Mouse (Mus musculus) thymus, postnatal 0 days (tissue): ENCODE measurements around the gene Dolpp1. TPM values are rescaled to one million over a fixed set of nuclear protein-coding genes. Genes with fewer than 3 reads are reported as not detected.

ENCODE experiments used
- DNase-seq: peaks from one replicate; pipeline ENCODE4 v3.0.0-alpha.2; 2015; ENCODE audit warnings: low spot score
- polyA plus RNA-seq: library from polyadenylated mRNA; unstranded; fragments of >200 nt; fragmentation: Nextera tagmentation; extraction: Ambion mirVana; gene quantifications from 2 replicates; pipeline ENCODE4 v1.2.1, GENCODE M21; 2015

Dolpp1 gene
- 27.8 and 28.1 TPM in 2 replicates for polyA plus RNA-seq

GRCm38 (mm10) chr2:30392114-30392576 is at the start of gene Dolpp1:
Gene Dolpp1 (plus strand): TSS chr2:30392254.
- peak; percentile 98 for DNase-seq

DNA sequence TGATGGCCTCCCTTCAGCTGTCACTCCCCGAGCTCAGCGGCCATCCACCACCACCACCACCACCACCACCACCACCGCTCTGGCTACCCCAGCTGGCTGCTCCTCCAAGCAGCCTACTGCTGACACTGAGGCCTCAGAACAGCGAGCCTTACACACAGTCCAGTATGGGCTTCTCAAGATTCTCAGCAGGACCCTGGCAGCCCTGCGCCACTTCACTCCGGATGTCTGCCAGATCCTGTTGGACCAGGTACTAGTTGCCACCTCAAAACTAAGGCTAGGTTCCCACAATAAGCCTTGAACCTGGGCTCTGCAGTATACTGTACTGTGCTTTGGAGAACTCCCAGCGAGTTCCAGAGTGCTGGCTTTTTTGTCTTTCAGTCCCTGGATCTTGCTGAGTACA is 49.5 kb upstream of the Dolpp1 start:
- DNase-seq: no peak

- no peak for DNase-seq
Observed at GRCm38 (mm10) chr2:30343601-30344137, 48.4 kb upstream of the Dolpp1 start.

DNA sequence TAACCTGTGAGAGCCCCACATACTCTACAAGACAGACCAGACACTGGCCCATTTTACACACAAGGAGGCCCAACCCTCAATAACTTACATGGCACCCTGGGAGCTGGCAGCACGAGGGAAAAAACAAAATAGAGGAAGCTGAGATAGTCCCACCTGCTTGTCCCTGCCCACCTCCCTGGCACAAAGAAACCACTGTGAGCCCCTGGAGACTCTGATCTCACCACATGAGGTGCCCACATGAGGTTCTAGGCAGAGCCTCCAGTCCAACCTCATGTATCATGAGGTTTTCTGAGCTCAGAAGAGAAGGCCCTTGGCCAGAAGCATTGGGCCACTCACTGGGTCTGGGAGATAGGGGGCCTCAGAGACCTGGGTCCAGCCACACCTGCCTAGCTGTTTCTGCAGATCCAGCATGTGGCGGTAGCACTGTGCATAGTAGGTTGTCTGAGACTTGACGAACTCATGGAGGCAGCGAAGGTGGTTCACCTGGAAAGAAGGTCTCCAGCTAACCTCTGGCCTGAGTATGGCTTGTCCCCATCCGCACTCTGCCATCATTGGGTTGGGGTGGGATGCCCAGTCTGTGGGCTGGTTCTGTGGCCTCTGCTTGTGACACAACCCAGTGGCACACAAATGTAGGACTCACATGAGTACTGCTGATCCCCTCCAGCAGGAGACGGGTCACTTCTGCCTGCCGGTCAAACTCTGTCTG is 45.9 kb upstream of the Dolpp1 start:
- no peak for DNase-seq

- no peak for DNase-seq
Observed at GRCm38 (mm10) chr2:30349196-30349595, 42.9 kb upstream of the Dolpp1 start.

DNA sequence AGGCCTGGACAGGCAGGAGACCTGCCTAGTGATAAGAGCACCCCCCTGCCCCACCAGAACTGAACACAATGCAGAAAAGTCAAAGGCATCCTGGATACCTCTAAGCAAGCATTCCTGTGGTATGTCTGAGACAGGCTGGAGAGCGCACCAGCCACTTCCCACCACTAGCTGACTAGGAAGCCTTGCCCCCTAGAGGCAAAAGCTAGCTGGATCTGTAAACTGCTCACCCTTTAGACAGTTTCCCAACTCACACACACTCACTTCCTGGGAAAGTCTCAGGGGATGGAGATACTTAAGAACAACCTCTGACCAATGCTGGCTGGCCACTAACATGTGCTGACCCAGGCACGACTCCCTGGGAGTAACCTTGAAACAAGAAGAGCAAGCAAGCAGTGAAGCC is 40.9 kb upstream of the Dolpp1 start:
- no peak for DNase-seq

DNA sequence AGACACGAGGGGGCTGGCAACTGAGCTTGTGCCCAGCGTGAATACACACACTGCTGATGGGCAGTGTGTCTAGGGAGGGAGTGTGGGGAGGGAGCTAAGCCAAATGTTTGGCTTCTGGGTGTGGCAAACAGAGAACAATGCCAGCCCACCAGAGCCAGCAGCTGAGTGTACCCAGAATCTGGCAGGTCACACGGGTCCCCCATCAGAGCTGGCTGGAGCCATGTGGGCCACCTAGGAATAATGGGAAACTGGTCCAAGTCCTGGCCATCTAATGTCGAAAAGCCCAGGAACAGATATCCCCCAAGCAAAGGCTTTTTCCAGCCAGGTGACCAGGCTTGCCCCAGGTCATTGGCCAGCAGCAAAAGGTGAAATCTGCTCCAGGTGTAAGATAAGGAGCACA is 36.2 kb upstream of the Dolpp1 start:
- DNase-seq: no peak

GRCm38 (mm10) chr2:30356266-30356665 is 35.8 kb upstream of the Dolpp1 start:
- no peak for DNase-seq

DNA sequence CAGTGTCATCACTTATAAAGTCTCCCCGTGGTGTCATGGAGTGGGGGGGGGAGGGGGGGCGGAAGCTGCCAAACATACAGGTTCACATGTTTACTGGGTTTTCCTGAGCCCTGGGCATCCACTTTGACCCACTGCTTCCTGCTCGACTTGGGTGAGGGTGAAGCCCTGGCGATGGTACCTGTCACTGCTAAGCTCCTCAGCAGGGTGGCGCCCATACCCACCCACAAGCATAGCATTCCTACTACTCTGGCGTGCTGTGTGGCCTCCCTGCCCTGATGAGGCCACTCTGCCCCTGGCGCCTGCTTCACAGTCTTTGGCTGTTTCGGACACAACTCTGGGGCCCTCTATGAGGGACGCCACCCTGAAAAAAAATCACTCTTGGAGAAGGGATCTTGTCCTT is 35.1 kb upstream of the Dolpp1 start:
- DNase-seq: no peak

- peak; percentile 11 for DNase-seq
Observed at GRCm38 (mm10) chr2:30357552-30358510, 34.2 kb upstream of the Dolpp1 start.

GRCm38 (mm10) chr2:30358533-30359531 is 33.2 kb upstream of the Dolpp1 start, which contains the start of gene Sh3glb2:
Gene Sh3glb2 (minus strand): TSS chr2:30359337.
- peak; percentile 88 for DNase-seq

GRCm38 (mm10) chr2:30360626-30361025 is 31.4 kb upstream of the Dolpp1 start:
- DNase-seq: no peak

GRCm38 (mm10) chr2:30362865-30363264 is 29.2 kb upstream of the Dolpp1 start:
- DNase-seq: no peak

DNA sequence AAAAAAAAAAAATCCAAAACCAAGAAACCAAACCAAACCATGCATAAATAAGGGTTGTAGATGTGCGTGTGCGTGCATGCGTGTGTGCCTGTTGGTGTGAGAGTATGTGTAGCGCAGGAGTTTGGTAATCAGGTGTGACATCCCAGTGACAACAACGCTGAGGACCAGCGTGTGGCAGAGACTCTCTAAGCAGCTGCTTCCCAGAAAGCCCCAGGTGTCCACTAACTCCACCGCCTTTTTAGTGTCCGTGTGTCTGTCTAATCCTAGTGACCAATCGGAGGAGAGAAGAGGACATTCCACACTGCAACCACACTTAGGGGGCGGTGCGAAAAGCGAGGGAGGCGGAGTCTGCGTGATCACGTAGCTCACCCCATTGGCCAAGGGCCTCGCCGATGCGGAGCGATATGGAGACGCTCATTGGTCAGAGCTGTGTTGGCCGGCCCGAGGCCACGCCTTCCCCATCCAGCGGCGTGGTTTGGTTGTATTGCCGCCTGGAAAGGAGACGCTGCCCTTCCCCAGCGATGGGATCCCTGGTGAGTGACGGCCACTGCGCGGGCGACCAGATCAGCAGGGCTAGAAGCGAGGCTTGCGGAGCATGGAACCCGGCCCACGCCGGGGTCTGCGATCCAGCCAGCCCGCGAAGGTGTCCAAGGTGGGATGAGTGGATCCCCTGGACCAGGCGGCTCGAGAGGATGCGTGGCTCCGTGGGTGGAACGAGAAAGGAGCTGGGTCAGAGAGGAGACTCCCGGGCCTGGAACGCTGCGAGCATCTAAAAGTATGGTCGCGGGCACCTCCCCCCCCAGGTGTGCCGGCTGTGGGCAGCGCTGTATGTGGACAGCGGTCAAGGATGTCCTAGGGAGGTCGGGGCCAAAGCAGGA is 28.0 kb upstream of the Dolpp1 start, which contains the start of gene Miga2:
TSS of gene Miga2 (plus strand) at position 461 of the 878 bp plus-strand sequence.
- DNase-seq: peak; percentile 96

GRCm38 (mm10) chr2:30365281-30366069 is 26.6 kb upstream of the Dolpp1 start:
- DNase-seq: no peak

DNA sequence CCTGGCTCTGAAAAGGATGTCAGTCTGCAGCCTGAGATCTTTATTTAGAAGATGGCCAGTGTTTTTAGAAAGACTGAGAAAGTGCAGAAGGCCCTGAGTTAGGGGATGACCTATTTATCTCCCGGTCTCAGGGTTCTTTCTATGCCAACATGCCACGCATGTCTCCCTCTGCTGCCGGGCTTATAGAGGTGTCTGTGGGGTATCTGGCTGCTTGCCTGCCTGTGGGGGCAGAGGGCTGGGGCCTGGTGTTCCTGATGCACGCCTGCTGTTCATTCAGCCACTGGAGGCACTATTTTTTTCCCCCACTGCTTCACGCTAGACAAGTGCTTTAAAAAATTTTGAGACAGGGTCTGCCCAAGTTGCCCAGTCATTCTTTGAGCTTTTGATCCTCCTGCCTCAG is 25.9 kb upstream of the Dolpp1 start:
- DNase-seq: no peak

DNA sequence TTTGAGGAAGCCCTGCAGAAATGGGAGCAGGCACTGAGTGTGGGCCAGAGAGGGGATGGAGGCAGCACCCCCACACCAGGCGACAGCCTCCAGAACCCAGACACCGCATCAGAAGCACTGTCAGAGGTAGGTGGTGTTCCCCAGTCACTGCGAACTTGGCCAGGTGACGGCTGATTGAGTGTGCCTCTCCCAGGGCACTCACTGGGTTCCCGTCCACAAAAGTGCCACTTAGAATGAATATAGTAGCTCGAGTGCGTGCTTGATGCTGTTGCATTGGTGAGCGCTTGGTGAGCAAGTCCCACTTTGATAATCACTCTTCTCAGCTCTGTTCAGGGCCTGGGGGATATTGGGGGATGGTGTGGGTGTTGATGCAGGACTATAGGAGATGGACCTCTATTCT is 20.5 kb upstream of the Dolpp1 start:
- DNase-seq: no peak

- no peak for DNase-seq
Observed at GRCm38 (mm10) chr2:30372726-30373125, 19.3 kb upstream of the Dolpp1 start.

GRCm38 (mm10) chr2:30375893-30376292 is 16.2 kb upstream of the Dolpp1 start:
- DNase-seq: no peak
